Mouse (Mus musculus) liver, adult 2 months (tissue): ENCODE results near the gene Lhpp.

ENCODE experiments used
- CTCF ChIP-seq: fragments of 200-500 bp; IDR thresholded peaks from 2 replicates; pipeline ENCODE4 v1.5.1; 2011; ENCODE audit warnings: low read depth, low read length, control low read depth
- POLR2A ChIP-seq: fragments of 200-500 bp; IDR thresholded peaks from 2 replicates; pipeline ENCODE4 v1.6.1; 2011; ENCODE audit warnings: low read length, control low read depth; ENCODE audit not compliant: insufficient read depth; ENCODE audit errors: extremely low read depth

DNA sequence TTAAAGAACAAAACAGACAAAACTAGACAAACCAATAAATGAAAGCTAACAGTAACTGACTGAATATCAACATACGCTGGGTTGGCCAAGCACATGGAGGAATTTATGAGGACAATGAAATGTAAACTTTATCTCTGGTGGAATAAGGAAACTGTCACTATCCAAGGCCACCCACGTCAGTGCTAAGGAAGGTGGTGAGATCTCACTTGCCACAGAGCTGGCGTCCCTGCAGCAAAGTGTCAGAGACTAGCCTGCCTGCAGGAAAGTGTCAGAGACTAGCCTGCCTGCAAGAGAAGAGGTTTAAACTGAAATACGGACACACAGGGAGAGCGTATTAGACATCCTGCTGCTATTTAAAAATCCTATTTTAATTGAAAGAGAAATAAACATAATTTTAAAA is 23.3 kb upstream of the Lhpp start:
- TF ChIP-seq CTCF: no peak
- TF ChIP-seq POLR2A: no peak
